28 mouse cellular contexts compared by ENCODE assay signal in the genomic region with DNA sequence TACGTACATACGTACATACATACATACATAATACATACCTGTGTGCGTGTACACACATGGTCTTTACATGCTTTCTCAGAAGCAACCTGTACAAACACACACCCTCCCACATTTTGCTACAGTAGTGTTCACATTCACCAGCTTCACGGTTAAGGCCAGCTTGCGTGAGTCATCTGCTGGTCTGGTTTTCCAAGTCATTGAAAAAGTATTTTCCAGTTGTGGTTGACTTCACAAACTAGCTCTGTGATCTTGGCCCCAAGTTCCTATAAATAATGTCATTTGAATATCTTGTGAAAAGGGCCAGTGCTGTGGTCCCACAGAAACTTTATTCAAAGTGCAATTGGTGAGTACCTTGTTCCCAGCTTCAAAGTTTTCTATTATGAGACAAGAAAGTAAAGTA.
DNase-seq lines count a peak whose midpoint lies in the region; ATAC-seq lines count a peak whose summit lies in the region.
"Had no signal": no experiment of that assay in that cellular context is flagged by ENCODE, and none has a peak within 500 bp of the region (broad histone marks: within the 10 kb centered on the region; RNA-seq: fewer than 3 reads in every experiment).

No protein-coding gene starts in this region.

- no peaks in the 10 kb centered on the region for H3K27me3 ChIP-seq in kidney, embryonic 14.5 days (ENCODE audit: control insufficient read depth, insufficient read depth, low read length)
- no peaks in the 10 kb centered on the region for H3K27me3 ChIP-seq in intestine, embryonic 16.5 days (replicated peaks; ENCODE audit: control insufficient read depth, insufficient read depth, low read length)
- H3K27me3 ChIP-seq: forebrain, embryonic 13.5 days; limb, embryonic 15.5 days; midbrain, embryonic 13.5 days had no signal

- no peak overlapping the region for H3K9ac ChIP-seq in kidney, embryonic 14.5 days (ENCODE audit: low read depth, low read length)
- no peak overlapping the region for H3K9ac ChIP-seq in intestine, embryonic 16.5 days (ENCODE audit: low read depth, low read length)
- H3K9ac ChIP-seq: forebrain, embryonic 13.5 days; limb, embryonic 15.5 days; liver, embryonic 14.5 days; midbrain, embryonic 13.5 days had no signal

- no peaks in the 10 kb centered on the region for H3K4me1 ChIP-seq in kidney, embryonic 14.5 days (ENCODE audit: control insufficient read depth, insufficient read depth, low read length)
- H3K4me1 ChIP-seq in intestine, embryonic 16.5 days (ENCODE audit: control insufficient read depth, insufficient read depth, low read length), result no peaks in the 10 kb centered on the region
- H3K4me1 ChIP-seq: forebrain, embryonic 13.5 days; hindbrain, embryonic 10.5 days; limb, embryonic 10.5 days; limb, embryonic 15.5 days; midbrain, embryonic 13.5 days had no signal

- H3K4me2 ChIP-seq in kidney, embryonic 14.5 days (replicated peaks; ENCODE audit: low read depth, low read length), result no peak overlapping the region
- H3K4me2 ChIP-seq in intestine, embryonic 16.5 days (ENCODE audit: low read depth, low read length), result no peak overlapping the region
- H3K4me2 ChIP-seq: forebrain, embryonic 13.5 days; limb, embryonic 15.5 days; midbrain, embryonic 13.5 days had no signal

- WGBS in kidney, embryonic 14.5 days, result 80% methylated on average over 5 of the region's 5 CpGs
- WGBS in intestine, embryonic 16.5 days, result 92% methylated on average over 5 of the region's 5 CpGs

- H3K27ac ChIP-seq in kidney, embryonic 14.5 days (ENCODE audit: low read depth, low read length), result no peak overlapping the region
- H3K27ac ChIP-seq in intestine, embryonic 16.5 days (ENCODE audit: low read length), result no peak overlapping the region
- H3K27ac ChIP-seq: forebrain, embryonic 13.5 days; hindbrain, embryonic 10.5 days; limb, embryonic 10.5 days; limb, embryonic 15.5 days; liver, embryonic 14.5 days; macrophage; midbrain, embryonic 13.5 days had no signal

- ATAC-seq in kidney, embryonic 14.5 days (ENCODE audit: low FRiP score, low TSS enrichment), result no peak
- no peak for ATAC-seq in monocyte, adult 5-6 weeks (replicated peaks; ENCODE audit: insufficient number of reproducible peaks, low FRiP score, low TSS enrichment, poor library complexity, severe bottlenecking)
- ATAC-seq in intestine, embryonic 16.5 days, result no peak
- ATAC-seq: CD4-positive, CD25-positive, alpha-beta regulatory T cell, adult 4 months; forebrain, embryonic 13.5 days; hindbrain, embryonic 16.5 days; midbrain, embryonic 13.5 days had no signal

- no peaks in the 10 kb centered on the region for H3K36me3 ChIP-seq in kidney, embryonic 14.5 days (ENCODE audit: control insufficient read depth, insufficient read depth, low read length)
- H3K36me3 ChIP-seq in intestine, embryonic 16.5 days (ENCODE audit: control insufficient read depth, insufficient read depth, low read length), result no peaks in the 10 kb centered on the region
- H3K36me3 ChIP-seq: hindbrain, embryonic 10.5 days; limb, embryonic 10.5 days; limb, embryonic 15.5 days; midbrain, embryonic 13.5 days had no signal

- no peak overlapping the region for H3K4me3 ChIP-seq in kidney, embryonic 14.5 days (ENCODE audit: low read length)
- no peak overlapping the region for H3K4me3 ChIP-seq in intestine, embryonic 16.5 days (ENCODE audit: low read length)
- H3K4me3 ChIP-seq: erythroblast, embryonic 14.5 days; forebrain, embryonic 13.5 days; hindbrain, embryonic 10.5 days; limb, embryonic 10.5 days; limb, embryonic 15.5 days; midbrain, embryonic 13.5 days had no signal

- DNase-seq in kidney, postnatal 10 days, result peak; percentile 7
- DNase-seq in Muller cell, postnatal 12 days (ENCODE audit: inconsistent ontology term), result peak; percentile 86
- DNase-seq in adrenal gland, postnatal 14 days, result peak; percentile 51
- DNase-seq in gastrocnemius, postnatal 36 days, result no peak
- DNase-seq: cerebellum, adult 2 months; cerebellum, postnatal 14 days; gastrocnemius, postnatal 10 days; heart, postnatal 14 days; kidney, adult 9 months; kidney, postnatal 4 days; lung, adult 2 months; lung, postnatal 10 days; right cerebral cortex, adult 18-20 months; spleen, adult 18-20 months; thymus, postnatal 25 days had no signal

- H3K9me3 ChIP-seq in kidney, embryonic 14.5 days (ENCODE audit: control insufficient read depth, low read length), result no peaks in the 10 kb centered on the region
- H3K9me3 ChIP-seq in intestine, embryonic 16.5 days (ENCODE audit: control insufficient read depth, low read length), result no peaks in the 10 kb centered on the region
- H3K9me3 ChIP-seq: forebrain, embryonic 13.5 days; hindbrain, embryonic 10.5 days; limb, embryonic 10.5 days; limb, embryonic 15.5 days; midbrain, embryonic 13.5 days had no signal

- intact Hi-C loops in gastrocnemius, postnatal 36 days (cut with DNase I), result no loop called here

Comparison
In these comparisons a context has a peak if more than half of its experiments do, and no peak if none do; other contexts are left out.
1. DNase-seq: peak in kidney, postnatal 10 days (single experiment), Muller cell, postnatal 12 days (single experiment) and adrenal gland, postnatal 14 days (single experiment); none in gastrocnemius, postnatal 36 days (0 of 2).